Mouse (Mus musculus) ES-E14 (cell line): ENCODE measurements around the gene Cenpa. TPM values are rescaled to one million over a fixed set of nuclear protein-coding genes. Genes with fewer than 3 reads are reported as not detected.
A peak's percentile ranks its signal among the peaks of the same experiment; 100 is the strongest.

Experiments
- DNase-seq: peaks from one replicate; pipeline ENCODE4 v3.0.0-alpha.2; 2013; ENCODE audit warnings: low read depth, low spot score
- H3K27ac ChIP-seq: 2 replicates; pipeline ENCODE4 v1.5.1; 2012; ENCODE audit warnings: low read depth, mild to moderate bottlenecking, low read length, moderate library complexity, mixed read lengths; ENCODE audit not compliant: poor library complexity, insufficient read depth, severe bottlenecking
- H3K36me3 ChIP-seq: 2 replicates; pipeline ENCODE4 v1.6.1; 2012; ENCODE audit warnings: mild to moderate bottlenecking, low read length, moderate library complexity, mixed read lengths; ENCODE audit not compliant: control insufficient read depth, poor library complexity, insufficient read depth, severe bottlenecking
- H3K4me1 ChIP-seq, 2 experiments: fragments of 150-350 bp in 1 of 2; sonication (generic) in 1 of 2; 2 replicates each; pipeline ENCODE4 v1.6.1; 2012; ENCODE audit warnings: low read length in 2 of 2, mild to moderate bottlenecking in 1 of 2, mixed read lengths in 1 of 2; ENCODE audit not compliant: control insufficient read depth in 2 of 2, insufficient read depth in 2 of 2, poor library complexity in 1 of 2
- H3K4me3 ChIP-seq, 2 experiments: fragments of 150-350 bp in 1 of 2; sonication (generic) in 1 of 2; 2 replicates each; pipeline ENCODE4 v1.5.1; 2012; ENCODE audit warnings: low read length in 2 of 2, low read depth in 1 of 2, mild to moderate bottlenecking in 1 of 2, mixed read lengths in 1 of 2; ENCODE audit not compliant: insufficient read depth in 1 of 2, poor library complexity in 1 of 2, severe bottlenecking in 1 of 2
- H3K9ac ChIP-seq: 2 replicates; pipeline ENCODE4 v1.6.1; 2012; ENCODE audit warnings: low read depth, mild to moderate bottlenecking, low read length, mixed read lengths; ENCODE audit not compliant: poor library complexity, insufficient read depth, severe bottlenecking
- H3K9me3 ChIP-seq: fragments of 150-350 bp; sonication (generic); 2 replicates; pipeline ENCODE4 v1.6.1; 2012; ENCODE audit warnings: low read depth, mild to moderate bottlenecking, low read length; ENCODE audit not compliant: control insufficient read depth, insufficient read depth
- CHD2 ChIP-seq: IDR thresholded peaks from 2 replicates; pipeline ENCODE4 v1.6.1; 2014; ENCODE audit warnings: mild to moderate bottlenecking, low read depth, low read length, inconsistent platforms
- HCFC1 ChIP-seq: IDR thresholded peaks from 2 replicates; pipeline ENCODE4 v1.6.1; 2012; ENCODE audit warnings: low read length, inconsistent platforms, borderline replicate concordance; ENCODE audit not compliant: insufficient read depth
- MAFK ChIP-seq: IDR thresholded peaks from 2 replicates; pipeline ENCODE4 v1.6.1; 2014; ENCODE audit warnings: mild to moderate bottlenecking, low read depth, low read length, inconsistent platforms; ENCODE audit not compliant: insufficient read depth
- ZC3H11A ChIP-seq: IDR thresholded peaks from 2 replicates; pipeline ENCODE4 v1.6.1; 2012; ENCODE audit warnings: low read depth, mild to moderate bottlenecking, inconsistent platforms, low read length, borderline replicate concordance
- ZNF384 ChIP-seq: IDR thresholded peaks from 2 replicates; pipeline ENCODE4 v1.6.1; 2012; ENCODE audit warnings: low read depth, low read length, inconsistent platforms
- in situ Hi-C, 2 experiments: fragments of 600-800 bp; cut with MboI; formaldehyde crosslinking; loops; one replicate each; pipeline ENCODE4 v1.15.1; 2025; ENCODE audit warnings: low sequenced_read_pairs in 2 of 2, inconsistent platforms in 1 of 2; ENCODE audit not compliant: unreplicated experiment in 2 of 2
- total RNA-seq: library from RNA; depleted of rRNA; stranded (reverse); fragments of 300-350 nt; gene quantifications from 2 replicates; pipeline ENCODE4 v1.2.3, GENCODE M21; 2012

The Cenpa gene
- total RNA-seq, 1 experiment, result 102 TPM

DNA sequence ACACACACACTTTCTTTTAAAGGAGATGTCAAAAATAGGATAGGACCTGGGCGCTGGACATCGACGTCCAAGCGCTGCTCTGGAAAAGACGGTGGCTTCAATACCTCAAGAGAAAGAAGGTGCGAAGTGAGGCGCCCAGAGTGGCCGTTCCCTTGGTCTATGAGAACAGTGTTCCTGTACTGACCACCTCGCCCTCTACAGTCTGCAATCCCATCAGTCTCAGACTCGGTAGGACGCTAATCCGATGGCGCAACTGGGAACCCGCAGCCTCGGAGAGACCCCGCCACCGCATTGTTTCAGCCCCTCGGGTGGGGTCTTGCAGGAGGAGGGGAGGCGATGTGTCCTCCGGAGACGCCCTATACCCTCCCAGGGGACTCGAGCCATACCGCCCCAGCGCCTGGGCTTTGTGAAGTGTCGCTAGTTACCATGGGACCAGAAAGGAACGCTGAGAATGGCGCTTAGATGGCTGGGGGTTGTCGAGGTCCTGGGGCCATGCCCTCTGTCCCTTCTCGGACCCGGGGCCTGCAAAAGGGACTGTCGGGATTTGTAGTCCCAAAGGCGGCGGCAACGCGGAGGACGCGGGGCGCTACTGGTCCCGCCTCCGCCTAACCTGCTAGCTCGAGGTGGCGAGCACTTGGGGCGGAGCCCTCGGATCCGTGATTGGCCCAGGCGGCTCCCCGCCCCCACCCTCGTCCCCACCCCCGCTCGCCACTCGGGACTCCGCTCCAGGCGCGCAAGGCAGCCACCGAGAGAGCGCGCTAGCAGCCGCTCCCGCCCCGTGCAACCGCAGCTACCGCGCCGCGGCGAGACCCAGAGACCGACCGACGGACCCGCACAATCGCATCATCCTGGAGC, 44.8 kb downstream of the Cenpa start, which contains the start of gene Dpysl5:
Gene Dpysl5 (plus strand): TSS at position 418 of the 855 bp plus-strand sequence.
- in situ Hi-C loops, result no loop called here
- H3K9ac ChIP-seq, result peak within 1 kb of the TSS; percentile 58
- H3K27ac ChIP-seq, result no peak within 1 kb of the TSS
- peak; percentile 79 for DNase-seq
- no peaks in the 10 kb centered on the region for H3K36me3 ChIP-seq
- H3K9me3 ChIP-seq, result no peaks in the 10 kb centered on the region
- TF ChIP-seq HCFC1 (peak; percentile 87; the same call in 1 of the 2 replicates), CHD2 (no peak), ZC3H11A (no peak), MAFK (no peak)
- H3K4me3 ChIP-seq, result peak within 1 kb of the TSS; percentile 67 to 88
- H3K4me1 ChIP-seq, result peaks cover 2 to 7% of the 10 kb centered on the region in 2 experiments; a peak in 1 of 4 replicates

DNA sequence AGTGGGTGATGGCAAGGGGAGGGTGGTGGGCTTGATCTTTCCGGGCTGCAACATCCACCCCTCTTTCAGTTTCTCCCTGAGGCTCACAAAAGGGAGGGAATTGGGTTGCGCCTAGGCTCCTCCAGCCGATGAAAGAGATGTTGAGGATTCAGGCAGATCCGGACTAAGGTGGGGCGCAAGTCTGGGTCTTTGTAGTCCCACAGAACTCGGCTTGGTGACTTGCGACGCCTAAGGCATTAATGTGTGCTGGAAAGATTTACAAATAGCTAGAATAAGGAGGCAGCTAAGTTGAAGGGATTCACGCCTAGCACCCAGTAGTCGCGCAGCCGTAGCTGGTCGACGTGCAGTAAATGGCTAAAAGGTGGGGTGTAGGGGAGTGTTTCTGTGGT, 45.4 kb downstream of the Cenpa start:
- DNase-seq, result peak; percentile 46
- in situ Hi-C loops, result no loop called here
- H3K4me1 ChIP-seq, result peaks cover 2 to 7% of the 10 kb centered on the region in 2 experiments; a peak in 1 of 4 replicates
- TF ChIP-seq ZC3H11A (no peak), CHD2 (no peak), ZNF384 (no peak), MAFK (no peak), HCFC1 (no peak)
- peak overlapping the region; percentile 42 for H3K9ac ChIP-seq
- H3K27ac ChIP-seq, result no peak overlapping the region
- H3K36me3 ChIP-seq, result no peaks in the 10 kb centered on the region
- no peaks in the 10 kb centered on the region for H3K9me3 ChIP-seq
- peak overlapping the region; percentile 67 to 88 for H3K4me3 ChIP-seq

DNA sequence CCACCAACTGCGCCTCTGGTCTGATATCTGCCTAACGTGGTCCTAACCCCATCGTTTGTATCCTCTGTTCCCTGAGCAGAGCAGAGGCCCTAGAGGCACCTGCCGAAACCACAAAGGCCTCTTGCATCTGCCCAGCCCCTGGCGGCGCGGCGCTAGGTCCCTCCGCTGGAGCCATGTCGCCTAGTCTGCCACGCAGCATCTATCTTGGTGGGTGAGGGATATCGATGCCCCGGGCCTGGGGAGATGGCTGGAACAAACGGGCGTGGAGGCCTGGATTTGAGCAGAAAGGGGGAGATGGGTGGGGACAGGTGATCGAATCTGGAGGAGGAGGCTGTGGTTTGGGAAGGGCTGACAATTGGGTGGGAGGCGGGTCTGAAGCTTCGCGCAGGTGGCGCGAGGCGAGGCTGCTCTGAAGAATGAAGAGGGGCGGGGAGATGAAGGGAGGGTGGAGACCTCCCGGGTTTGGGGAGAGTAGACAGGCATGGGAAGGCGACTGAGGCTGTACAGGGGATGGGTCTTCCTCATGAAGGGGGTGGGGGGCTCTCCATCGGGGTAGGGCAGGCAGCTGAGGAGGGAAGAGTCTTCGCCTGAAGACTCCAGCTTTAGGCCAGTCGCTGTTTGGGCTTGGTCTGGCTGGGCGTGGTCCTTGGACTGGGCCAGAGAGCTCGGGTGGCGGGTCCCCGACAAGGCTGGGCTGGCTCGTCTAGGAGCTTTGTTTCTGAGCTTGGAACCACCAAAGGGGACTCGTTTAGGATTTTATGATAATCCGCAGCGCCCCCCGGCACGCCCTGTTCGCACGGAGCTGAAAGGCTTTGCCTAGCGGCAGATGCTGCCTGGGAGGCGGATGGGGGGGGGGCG, 46.1 kb downstream of the Cenpa start:
- peak overlapping the region; percentile 42 for H3K9ac ChIP-seq
- no peak for TF ChIP-seq MAFK
- H3K36me3 ChIP-seq, result no peaks in the 10 kb centered on the region
- in situ Hi-C loops, result no loop called here
- H3K27ac ChIP-seq, result no peak overlapping the region
- H3K4me1 ChIP-seq, result peaks cover 2 to 7% of the 10 kb centered on the region in 2 experiments; a peak in 1 of 4 replicates
- peak overlapping the region; percentile 67 to 88 for H3K4me3 ChIP-seq
- no peaks in the 10 kb centered on the region for H3K9me3 ChIP-seq
- peak; percentile 54 for DNase-seq

DNA sequence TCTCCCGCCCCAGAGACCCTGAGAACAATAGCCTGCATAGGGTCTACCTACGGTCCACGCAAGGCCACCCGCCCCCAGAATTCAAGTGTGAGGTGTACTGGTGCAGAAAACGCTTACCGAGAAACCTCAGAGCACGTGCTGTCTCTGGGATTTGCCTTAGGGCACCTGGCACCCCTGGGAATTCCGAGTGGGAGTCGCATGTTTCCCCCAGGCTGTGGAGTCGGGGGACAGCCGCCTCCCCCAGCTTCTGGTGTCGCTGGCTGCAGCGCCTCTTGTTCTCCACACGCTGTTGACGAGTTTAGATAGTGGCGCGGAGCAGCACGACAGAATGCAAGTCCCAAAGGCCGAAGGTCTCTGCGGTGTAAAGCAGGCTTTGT, 46.7 kb downstream of the Cenpa start:
- DNase-seq, result no peak
- no peaks in the 10 kb centered on the region for H3K9me3 ChIP-seq
- H3K9ac ChIP-seq, result peak overlapping the region; percentile 37; the same call in 1 of the 2 replicates
- in situ Hi-C loops, result no loop called here
- H3K4me3 ChIP-seq, result peak overlapping the region; percentile 67 to 88
- peaks cover 2 to 7% of the 10 kb centered on the region in 2 experiments; a peak in 1 of 4 replicates for H3K4me1 ChIP-seq
- TF ChIP-seq CHD2 (no peak), MAFK (no peak), ZNF384 (no peak), ZC3H11A (no peak), HCFC1 (no peak)
- H3K36me3 ChIP-seq, result peaks cover 2% of the 10 kb centered on the region; the same call in 1 of the 2 replicates
- no peak overlapping the region for H3K27ac ChIP-seq
